Mouse (Mus musculus) lung, adult 18-20 months (tissue): ENCODE results near the gene Sec24c.
"Not testable (repeated sequence)": the region's sequence is repeated elsewhere in the genome, so short reads cannot be mapped to it uniquely, and the experiment has no call there.

Experiments used
- DNase-seq, 2 experiments: peaks; one replicate each; pipeline ENCODE4 v3.0.0; 2022; ENCODE audit warnings: mixed read lengths in 2 of 2

Sec24c gene

DNA sequence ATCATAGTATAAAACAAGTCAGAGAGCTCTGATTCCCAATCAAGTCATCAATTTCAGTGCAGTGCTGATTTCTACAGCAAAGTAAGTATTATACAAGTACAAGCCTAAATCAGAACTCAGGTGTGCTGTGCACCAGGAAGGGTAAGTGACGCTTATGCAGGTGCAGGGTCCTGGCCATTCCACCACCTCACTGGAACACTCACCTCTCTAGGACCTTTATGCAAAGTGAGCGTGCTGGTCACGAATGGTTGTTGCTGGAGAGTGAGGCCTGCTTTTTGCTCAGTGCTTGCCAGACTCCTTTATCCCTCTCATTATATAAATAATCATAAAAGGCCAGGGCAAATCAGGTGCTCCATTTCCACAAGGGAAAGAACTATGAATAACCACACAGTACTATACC, 26.3 kb downstream of the Sec24c start:
- no peak for DNase-seq

- DNase-seq: no peak
These were observed 27.4 kb downstream of the Sec24c start for GRCm38 (mm10) chr14:20701554-20701953.

DNA sequence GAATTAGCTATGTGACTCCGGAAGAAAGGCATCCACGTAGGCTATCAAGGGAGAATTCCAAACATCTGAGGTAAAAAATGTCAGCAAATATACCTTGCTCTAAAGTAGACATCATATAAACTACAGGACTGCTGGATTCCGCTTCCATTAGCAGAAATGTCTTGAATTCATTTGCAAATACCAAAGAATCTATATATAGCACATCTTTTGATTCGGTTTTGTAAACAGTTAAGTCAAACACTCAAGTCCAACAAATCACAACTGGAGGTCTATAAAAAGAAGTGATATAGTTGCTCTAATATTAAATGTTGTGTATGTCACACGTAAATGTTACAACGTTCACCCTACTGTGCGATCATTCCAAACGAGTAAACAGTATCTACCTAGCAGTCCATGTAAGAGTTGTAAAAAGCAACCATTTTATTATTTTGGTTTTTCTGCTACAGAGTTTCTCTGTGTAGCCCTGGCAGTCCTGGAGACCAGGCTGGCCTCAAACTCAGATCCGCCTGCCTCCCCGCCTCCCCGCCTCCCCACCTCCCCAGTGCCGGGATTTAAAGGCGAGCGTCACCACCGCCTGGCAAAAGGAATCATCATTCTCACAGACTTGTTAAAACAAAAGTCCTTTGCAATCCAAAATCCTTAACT, 28.1 kb downstream of the Sec24c start:
- no peak for DNase-seq

GRCm38 (mm10) chr14:20702741-20703381, 28.8 kb downstream of the Sec24c start, which contains the start of gene Chchd1:
Chchd1 (plus strand) TSS chr14:20703006.
- peak; percentile 89 to 91 for DNase-seq

DNA sequence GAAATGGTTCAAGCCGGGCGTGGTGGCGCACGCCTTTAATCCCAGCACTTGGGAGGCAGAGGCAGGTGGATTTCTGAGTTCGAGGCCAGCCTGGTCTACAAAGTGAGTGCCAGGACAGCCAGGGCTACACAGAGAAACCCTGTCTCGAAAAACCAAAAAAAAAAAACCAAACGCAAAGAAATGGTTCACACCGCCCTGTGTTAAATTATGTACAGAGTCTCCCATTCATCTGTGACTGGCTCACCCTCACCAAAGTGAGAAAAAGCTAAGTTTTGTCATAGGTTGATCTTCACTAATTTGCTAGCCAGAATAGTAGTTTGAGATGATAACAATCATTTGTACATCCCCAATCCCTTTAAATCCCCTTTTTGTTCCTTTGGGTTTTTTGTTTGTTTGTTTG, 29.4 kb downstream of the Sec24c start:
- not testable (repeated sequence) for DNase-seq

- peak; percentile 90 to 91 for DNase-seq
These were observed 33.4 kb downstream of the Sec24c start, which contains the start of gene Zswim8 for GRCm38 (mm10) chr14:20707201-20708190. Zswim8 (plus strand) TSS chr14:20707552.

- no peak for DNase-seq
These were observed 34.1 kb downstream of the Sec24c start for GRCm38 (mm10) chr14:20708239-20708638.

- DNase-seq: no peak
These were observed 39.7 kb downstream of the Sec24c start for GRCm38 (mm10) chr14:20713832-20714231.

DNA sequence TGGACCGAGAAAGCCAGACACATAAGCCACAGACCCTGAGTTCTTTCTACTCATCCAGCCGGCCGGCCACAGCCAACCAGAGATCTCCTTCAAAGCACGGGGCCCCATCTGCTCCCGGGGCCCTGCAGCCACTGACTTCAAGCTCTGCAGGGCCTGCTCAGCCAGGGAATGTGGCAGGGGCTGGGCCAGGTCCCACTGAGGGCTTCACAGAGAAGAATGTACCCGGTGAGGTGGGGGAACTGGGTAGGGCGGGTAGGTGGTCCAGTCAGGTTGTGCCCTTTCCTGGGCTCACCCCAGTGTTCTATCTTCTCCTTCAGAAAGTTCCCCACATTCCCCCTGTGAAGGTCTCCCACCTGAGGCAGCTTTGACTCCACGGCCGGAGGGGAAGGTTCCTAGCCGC, 44.3 kb downstream of the Sec24c start:
- no peak for DNase-seq

DNA sequence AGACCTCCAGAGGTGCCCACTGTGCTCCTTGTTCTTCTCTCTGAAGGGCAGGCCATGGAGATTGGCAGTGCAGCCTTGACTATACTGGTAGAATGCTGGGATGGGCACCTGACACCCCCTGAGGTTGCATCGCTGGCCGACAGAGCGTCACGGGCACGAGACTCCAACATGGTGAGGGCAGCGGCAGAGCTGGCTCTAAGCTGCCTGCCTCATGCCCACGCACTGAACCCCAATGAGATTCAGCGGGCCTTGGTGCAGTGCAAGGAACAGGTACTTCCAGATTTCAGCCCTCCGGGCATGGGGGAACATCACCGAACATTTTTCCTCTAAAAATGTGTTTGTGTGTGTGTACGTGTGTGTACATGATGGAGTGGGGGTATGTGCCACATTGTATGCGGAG, 45.7 kb downstream of the Sec24c start:
- DNase-seq: no peak

- no peak for DNase-seq
These were observed 47.3 kb downstream of the Sec24c start for GRCm38 (mm10) chr14:20721371-20721770.

DNA sequence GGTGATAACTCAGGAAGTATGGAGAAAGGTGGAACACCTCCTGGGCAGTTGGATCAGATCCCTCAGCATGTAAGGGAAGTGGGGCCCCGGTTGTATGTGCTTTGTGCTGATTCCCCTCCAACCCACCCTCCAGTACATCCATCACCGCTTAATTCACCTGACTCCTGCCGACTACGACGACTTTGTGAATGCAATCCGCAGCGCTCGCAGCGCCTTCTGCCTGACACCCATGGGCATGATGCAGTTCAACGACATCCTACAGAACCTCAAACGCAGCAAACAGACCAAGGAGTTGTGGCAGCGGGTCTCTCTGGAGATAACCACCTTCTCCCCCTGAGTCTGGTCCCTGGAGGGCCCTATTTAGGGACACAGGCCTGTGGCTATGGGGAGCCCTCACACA, 48.9 kb downstream of the Sec24c start:
- no peak for DNase-seq

DNA sequence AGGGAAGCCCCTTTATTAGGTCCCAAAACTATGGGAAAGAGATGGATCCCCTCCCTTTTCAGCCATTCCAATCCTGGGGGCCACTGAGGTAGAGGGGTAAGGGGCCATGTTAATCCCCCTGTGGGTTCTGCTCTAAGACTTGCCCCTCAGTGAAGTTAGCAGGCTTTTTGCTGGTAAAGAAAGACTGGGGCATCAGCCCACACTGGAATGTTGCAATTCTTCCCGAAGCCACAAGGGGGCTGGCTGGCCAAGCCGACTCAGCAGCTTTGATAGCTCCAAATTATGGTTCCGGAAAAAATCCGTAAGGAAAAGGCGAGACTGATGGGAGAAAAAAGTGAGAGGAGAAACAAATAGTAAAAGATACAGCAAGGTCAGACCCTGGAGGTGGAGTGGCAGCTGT, 49.9 kb downstream of the Sec24c start:
- peak; percentile 37 to 48 for DNase-seq

DNA sequence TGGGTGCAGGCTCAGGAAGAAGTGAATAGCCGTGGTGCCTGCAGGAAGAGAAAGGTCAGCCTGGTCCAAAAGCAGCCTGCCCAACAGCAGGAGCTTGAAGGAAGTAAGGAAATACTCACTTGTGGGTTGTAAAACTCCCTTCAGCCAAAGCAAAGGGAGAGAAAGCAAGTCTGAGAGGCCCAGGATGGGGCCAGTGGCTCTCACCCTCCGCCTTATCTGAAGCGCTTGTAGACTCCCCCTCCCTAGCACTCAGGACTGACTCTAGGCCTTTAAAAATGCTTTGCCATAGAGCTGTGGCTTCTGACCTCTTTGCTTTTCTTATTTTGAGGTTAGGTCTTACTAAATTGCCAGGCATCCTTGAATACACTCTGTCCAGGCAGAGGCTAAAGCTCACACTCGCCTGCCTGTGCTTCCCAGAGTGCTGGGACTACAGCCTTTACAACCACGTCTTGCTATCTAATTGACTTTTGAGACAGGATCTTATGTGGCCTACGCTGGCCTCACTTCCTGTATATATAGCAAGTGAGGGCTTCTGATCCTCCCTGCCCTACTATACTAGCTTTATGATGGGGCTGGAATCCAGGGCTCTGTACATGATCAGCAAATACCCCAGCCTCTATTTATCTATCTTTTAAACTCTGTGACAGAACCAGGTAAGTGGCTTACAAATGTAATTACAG, 51.7 kb downstream of the Sec24c start:
- DNase-seq: no peak

GRCm38 (mm10) chr14:20729871-20730270, 55.8 kb downstream of the Sec24c start:
- no peak for DNase-seq

GRCm38 (mm10) chr14:20730853-20731602, 56.9 kb downstream of the Sec24c start:
- no peak for DNase-seq

- no peak for DNase-seq
These were observed 59.2 kb downstream of the Sec24c start for GRCm38 (mm10) chr14:20733041-20733951.

- DNase-seq: peak; percentile 89 to 92
These were observed 60.1 kb downstream of the Sec24c start, which contains the start of gene Ndst2 for GRCm38 (mm10) chr14:20733952-20734774. Ndst2 (minus strand) TSS chr14:20734562.

DNA sequence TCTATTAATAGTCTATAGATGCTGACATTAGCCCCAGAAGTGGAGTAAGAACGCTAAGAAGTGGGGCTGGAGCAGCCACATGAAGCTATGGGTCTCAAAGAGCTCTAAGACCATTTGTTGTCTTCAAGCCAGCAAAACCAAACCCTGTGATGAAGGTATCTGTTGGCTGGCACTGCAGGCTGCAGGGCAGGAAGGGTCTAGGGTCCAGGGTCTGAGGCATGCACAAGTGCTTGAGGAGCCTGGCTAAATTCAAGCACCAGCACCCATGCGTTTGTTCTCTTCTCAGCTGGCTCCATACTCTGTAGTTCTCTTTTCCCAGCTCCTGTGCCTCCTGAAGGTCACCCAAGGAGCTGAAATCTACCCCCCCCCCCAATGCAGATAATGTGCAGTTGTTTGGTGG, 60.9 kb downstream of the Sec24c start:
- DNase-seq: no peak

DNA sequence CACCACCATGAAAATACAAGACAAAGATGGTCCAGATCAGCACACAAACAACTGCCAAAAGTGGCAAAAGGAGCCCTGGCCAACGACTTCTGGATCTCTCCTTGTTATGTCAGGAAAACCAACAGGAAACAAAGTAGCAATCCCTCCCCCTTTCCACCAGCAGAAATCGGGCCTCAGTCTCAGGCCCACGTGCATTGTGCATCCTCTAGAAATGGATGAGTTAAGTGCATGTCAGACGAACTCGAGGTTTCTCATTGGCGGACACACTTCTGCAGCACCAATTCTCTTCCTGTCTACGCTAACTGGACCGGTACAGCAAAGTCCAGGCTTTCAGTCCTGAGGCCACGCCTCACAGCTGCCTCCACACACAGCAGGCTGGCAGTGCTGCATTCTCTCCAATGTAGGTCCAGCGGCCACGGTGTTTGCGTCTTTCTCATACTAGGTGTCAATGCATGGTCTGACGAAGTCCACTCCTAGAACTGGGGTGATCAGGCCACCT, 61.8 kb downstream of the Sec24c start:
- DNase-seq: no peak
